Comparison of ENCODE assay signal across 9 mouse cellular contexts in genomic region chr17:35920384-35920783, GRCm38 (mm10). TPM values are rescaled to one million over a fixed set of nuclear protein-coding genes. Genes with fewer than 3 reads are reported as not detected.
DNase-seq lines count a peak whose midpoint lies in the region; ATAC-seq lines count a peak whose summit lies in the region.
"Had no signal": no experiment of that assay in that cellular context is flagged by ENCODE, and none has a peak within 500 bp of the region (broad histone marks: within the 10 kb centered on the region; RNA-seq: fewer than 3 reads in every experiment).

No protein-coding gene starts in this region.

- peak overlapping the region; percentile 98 for H3K27ac ChIP-seq in kidney, embryonic 15.5 days
- 0 out of 2 replicates have a peak overlapping the region, but pooled peaks have one; percentile 57 for H3K27ac ChIP-seq in brown adipose tissue, adult 24 weeks (replicated peaks; ENCODE audit: low read depth, low read length)
- H3K27ac ChIP-seq in hindbrain, embryonic 13.5 days: peak overlapping the region; percentile 99
- H3K27ac ChIP-seq in midbrain, embryonic 14.5 days (replicated peaks; ENCODE audit: low read depth, low read length): peak overlapping the region; percentile 92

- H3K9ac ChIP-seq in kidney, embryonic 15.5 days: 0 out of 2 replicates have a peak overlapping the region, but pooled peaks have one; percentile 6
- peak overlapping the region; percentile 98 for H3K9ac ChIP-seq in hindbrain, embryonic 13.5 days
- H3K9ac ChIP-seq in midbrain, embryonic 14.5 days (replicated peaks; ENCODE audit: low read length): peak overlapping the region; percentile 59

- no peaks in the 10 kb centered on the region for H3K9me3 ChIP-seq in kidney, embryonic 15.5 days (replicated peaks)
- H3K9me3 ChIP-seq in hindbrain, embryonic 13.5 days: no peaks in the 10 kb centered on the region
- H3K9me3 ChIP-seq in midbrain, embryonic 14.5 days (ENCODE audit: control insufficient read depth, low read length): no peaks in the 10 kb centered on the region

- no peak for DNase-seq in kidney, adult 9 months
- peak; percentile 12 for DNase-seq in midbrain, embryonic 14.5 days
- DNase-seq in thymus, postnatal 10 days (ENCODE audit: low spot score in 2 of 2): no peak
- DNase-seq in cerebellum, adult 11-12 months: no peak
- DNase-seq in right cerebral cortex, postnatal 4 days: no peak
- DNase-seq: right cerebral cortex, adult 18-20 months had no signal

- H3K4me2 ChIP-seq in kidney, embryonic 15.5 days: peak overlapping the region; percentile 84; the same call in 1 of the 2 replicates
- H3K4me2 ChIP-seq in hindbrain, embryonic 13.5 days: peak overlapping the region; percentile 83
- H3K4me2 ChIP-seq in midbrain, embryonic 14.5 days (ENCODE audit: low read length): peak overlapping the region; percentile 65

- peaks cover 36% of the 10 kb centered on the region for H3K4me1 ChIP-seq in kidney, embryonic 15.5 days
- no peaks in the 10 kb centered on the region; the same call in 1 of the 2 replicates for H3K4me1 ChIP-seq in brown adipose tissue, adult 24 weeks (ENCODE audit: control insufficient read depth, insufficient read depth, insufficient read length, low read length)
- peaks cover 42% of the 10 kb centered on the region for H3K4me1 ChIP-seq in hindbrain, embryonic 13.5 days (replicated peaks)
- H3K4me1 ChIP-seq in midbrain, embryonic 14.5 days (ENCODE audit: control insufficient read depth, insufficient read depth, low read length): peaks cover 33% of the 10 kb centered on the region

- peaks cover 29% of the 10 kb centered on the region for H3K36me3 ChIP-seq in kidney, embryonic 15.5 days
- peaks cover 23% of the 10 kb centered on the region for H3K36me3 ChIP-seq in hindbrain, embryonic 13.5 days
- H3K36me3 ChIP-seq in midbrain, embryonic 14.5 days (ENCODE audit: control insufficient read depth, insufficient read depth, low read length): peaks cover 23% of the 10 kb centered on the region

- 81% methylated on average over 1 of the region's 1 CpGs for WGBS in kidney, embryonic 15.5 days
- 86% methylated on average over 1 of the region's 1 CpGs for WGBS in hindbrain, embryonic 13.5 days
- WGBS in midbrain, embryonic 14.5 days: 63% methylated on average over 1 of the region's 1 CpGs

- ATAC-seq in kidney, embryonic 15.5 days (replicated peaks; ENCODE audit: low FRiP score): no peak
- no peak for ATAC-seq in hindbrain, embryonic 13.5 days (ENCODE audit: low FRiP score)
- ATAC-seq in midbrain, embryonic 14.5 days (ENCODE audit: low FRiP score, low TSS enrichment): no peak

- no peaks in the 10 kb centered on the region for H3K27me3 ChIP-seq in kidney, embryonic 15.5 days
- H3K27me3 ChIP-seq in hindbrain, embryonic 13.5 days: no peaks in the 10 kb centered on the region
- H3K27me3 ChIP-seq in midbrain, embryonic 14.5 days (ENCODE audit: control insufficient read depth, insufficient read depth, low read length): no peaks in the 10 kb centered on the region

- H3K4me3 ChIP-seq in kidney, embryonic 15.5 days (replicated peaks): 0 out of 2 replicates have a peak overlapping the region, but pooled peaks have one; percentile 67
- H3K4me3 ChIP-seq in brown adipose tissue, adult 24 weeks (ENCODE audit: insufficient read depth, low read depth, low read length): no peak overlapping the region
- H3K4me3 ChIP-seq in hindbrain, embryonic 13.5 days: peak overlapping the region; percentile 75
- peak overlapping the region; percentile 79; the same call in 1 of the 2 replicates for H3K4me3 ChIP-seq in midbrain, embryonic 14.5 days (replicated peaks; ENCODE audit: low read depth, low read length)

RNA-seq across cellular contexts. Expression of gene Ppp1r10, which starts 4.2 kb away (rescaled TPM):
- 47.5 and 47.6 TPM in 2 replicates for polyA plus RNA-seq in kidney, embryonic 15.5 days (2015; fragmentation: Nextera tagmentation; extraction: Ambion mirVana)
- 13.4 and 49.3 TPM in 2 replicates for polyA plus RNA-seq in brown adipose tissue, adult 24 weeks (2012; ENCODE audit: insufficient read depth, insufficient read length, missing spikeins)
- polyA plus RNA-seq in hindbrain, embryonic 13.5 days (2015; fragmentation: Nextera tagmentation; extraction: Ambion mirVana): 46.0 and 47.2 TPM in 2 replicates
- polyA plus RNA-seq in midbrain, embryonic 14.5 days (2014; fragmentation: Nextera tagmentation; extraction: Ambion mirVana): 36.3 and 45.2 TPM in 2 replicates

RNA-seq across cellular contexts. Expression of gene Mrps18b, which starts 4.2 kb away (rescaled TPM):
- 88.9 and 89.4 TPM in 2 replicates for polyA plus RNA-seq in kidney, embryonic 15.5 days (2015; fragmentation: Nextera tagmentation; extraction: Ambion mirVana)
- 111 and 132 TPM in 2 replicates for polyA plus RNA-seq in brown adipose tissue, adult 24 weeks (2012; ENCODE audit: insufficient read depth, insufficient read length, missing spikeins)
- polyA plus RNA-seq in hindbrain, embryonic 13.5 days (2015; fragmentation: Nextera tagmentation; extraction: Ambion mirVana): 46.8 and 54.7 TPM in 2 replicates
- 54.9 and 55.3 TPM in 2 replicates for polyA plus RNA-seq in midbrain, embryonic 14.5 days (2014; fragmentation: Nextera tagmentation; extraction: Ambion mirVana)

RNA-seq across cellular contexts. Expression of gene Atat1, which starts 10.5 kb away (rescaled TPM):
- 86.5 and 91.6 TPM in 2 replicates for polyA plus RNA-seq in kidney, embryonic 15.5 days (2015; fragmentation: Nextera tagmentation; extraction: Ambion mirVana)
- polyA plus RNA-seq in brown adipose tissue, adult 24 weeks (2012; ENCODE audit: insufficient read depth, insufficient read length, missing spikeins): 19.1 and 42.2 TPM in 2 replicates
- polyA plus RNA-seq in hindbrain, embryonic 13.5 days (2015; fragmentation: Nextera tagmentation; extraction: Ambion mirVana): 434 and 438 TPM in 2 replicates
- polyA plus RNA-seq in midbrain, embryonic 14.5 days (2014; fragmentation: Nextera tagmentation; extraction: Ambion mirVana): 478 and 503 TPM in 2 replicates

RNA-seq across cellular contexts. Expression of gene 2310061I04Rik, which starts 23.2 kb away (rescaled TPM):
- polyA plus RNA-seq in kidney, embryonic 15.5 days (2015; fragmentation: Nextera tagmentation; extraction: Ambion mirVana): 31.2 and 34.7 TPM in 2 replicates
- polyA plus RNA-seq in brown adipose tissue, adult 24 weeks (2012; ENCODE audit: insufficient read depth, insufficient read length, missing spikeins): 125 and 142 TPM in 2 replicates
- 45.8 and 48.7 TPM in 2 replicates for polyA plus RNA-seq in hindbrain, embryonic 13.5 days (2015; fragmentation: Nextera tagmentation; extraction: Ambion mirVana)
- 50.7 and 70.0 TPM in 2 replicates for polyA plus RNA-seq in midbrain, embryonic 14.5 days (2014; fragmentation: Nextera tagmentation; extraction: Ambion mirVana)

RNA-seq across cellular contexts. Expression of gene Dhx16, which starts 40.8 kb away (rescaled TPM):
- polyA plus RNA-seq in kidney, embryonic 15.5 days (2015; fragmentation: Nextera tagmentation; extraction: Ambion mirVana): 40.9 and 42.4 TPM in 2 replicates
- 17.0 and 26.4 TPM in 2 replicates for polyA plus RNA-seq in brown adipose tissue, adult 24 weeks (2012; ENCODE audit: insufficient read depth, insufficient read length, missing spikeins)
- polyA plus RNA-seq in hindbrain, embryonic 13.5 days (2015; fragmentation: Nextera tagmentation; extraction: Ambion mirVana): 28.6 and 35.3 TPM in 2 replicates
- 27.4 and 30.7 TPM in 2 replicates for polyA plus RNA-seq in midbrain, embryonic 14.5 days (2014; fragmentation: Nextera tagmentation; extraction: Ambion mirVana)

Comparison
In these comparisons a context has a peak if more than half of its experiments do, and no peak if none do; other contexts are left out.
1. H3K9ac ChIP-seq: peak in every context shown above with its lines; median percentile 98 in hindbrain, embryonic 13.5 days; 59 in midbrain, embryonic 14.5 days; 6 in kidney, embryonic 15.5 days.